Mouse (Mus musculus): ENCODE measurements around the gene Tcap. TPM values are rescaled to one million over a fixed set of nuclear protein-coding genes. Genes with fewer than 3 reads are reported as not detected.
A peak's percentile ranks its signal among the peaks of the same experiment; 100 is the strongest.
"Not testable (repeated sequence)": the region's sequence is repeated elsewhere in the genome, so short reads cannot be mapped to it uniquely, and the experiment has no call there.

The Tcap gene
- polyA plus RNA-seq, 1 experiment: 0.82 TPM

DNA sequence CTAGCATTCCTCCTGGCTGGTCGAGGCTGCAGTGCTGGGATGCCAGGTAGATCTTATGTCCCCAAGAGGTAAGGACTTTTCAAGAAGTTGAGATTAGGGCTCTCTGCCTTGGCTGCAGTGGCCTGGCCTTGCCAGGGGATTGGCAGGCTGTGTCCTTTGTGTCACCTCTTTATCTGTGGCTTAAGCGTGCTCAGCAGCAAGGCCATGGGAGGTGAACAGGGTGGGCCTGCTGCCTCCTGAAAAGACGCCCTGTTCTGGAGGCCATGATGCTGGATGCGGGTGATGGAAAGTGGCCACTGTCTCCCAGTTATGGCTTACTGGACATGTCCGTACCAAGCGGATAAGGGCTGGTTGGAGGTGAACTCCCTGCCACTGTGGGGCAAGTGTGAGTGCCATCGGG is 4.2 kb upstream of the Tcap start:
- H3K27me3 ChIP-seq (replicated peaks): peaks cover 14% of the 10 kb centered on the region
- H3K36me3 ChIP-seq (replicated peaks; ENCODE audit: low read length): peaks cover 75% of the 10 kb centered on the region
- no peak for TF ChIP-seq GATA1 (IDR thresholded peaks at IDR 0.05; ENCODE audit: borderline replicate concordance, low read length)
- TF ChIP-seq FLI1 (IDR thresholded peaks at IDR 0.05; ENCODE audit: low read length): no peak
- no peak overlapping the region for H3K4me3 ChIP-seq (replicated peaks)
- H3K9me3 ChIP-seq: no peaks in the 10 kb centered on the region
- H3K4me1 ChIP-seq: no peaks in the 10 kb centered on the region; the same call in 1 of the 2 replicates

DNA sequence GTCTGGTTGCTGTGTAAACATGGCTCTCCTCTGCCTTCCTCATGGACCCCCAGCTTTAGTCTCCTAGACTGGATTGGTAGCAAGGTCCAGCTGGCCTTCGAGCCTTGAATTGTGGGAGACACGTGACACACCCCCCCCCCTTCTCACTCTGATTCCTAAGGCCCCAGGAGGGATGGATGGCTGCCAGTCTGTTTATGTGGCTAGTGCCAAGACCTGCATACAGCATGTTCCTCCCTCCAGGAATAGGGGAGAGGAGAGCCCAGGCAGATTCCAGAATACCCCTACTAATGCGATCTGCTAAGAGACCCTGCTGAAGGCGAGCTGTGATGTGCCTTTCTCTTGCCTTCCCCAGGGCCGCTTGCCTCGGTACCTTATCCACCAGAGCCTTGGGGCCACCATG is 3.5 kb upstream of the Tcap start:
- Histone ChIP-seq H3K36me3 (replicated peaks; ENCODE audit: low read length) (peaks cover 68% of the 10 kb centered on the region), H3K4me1 (no peaks in the 10 kb centered on the region; the same call in 1 of the 2 replicates), H3K9me3 (no peaks in the 10 kb centered on the region), H3K4me3 (replicated peaks) (no peak overlapping the region), H3K27me3 (replicated peaks) (peaks cover 21% of the 10 kb centered on the region)
- no peak for TF ChIP-seq GATA1 (IDR thresholded peaks at IDR 0.05; ENCODE audit: borderline replicate concordance, low read length)
- no peak for TF ChIP-seq FLI1 (IDR thresholded peaks at IDR 0.05; ENCODE audit: low read length)

DNA sequence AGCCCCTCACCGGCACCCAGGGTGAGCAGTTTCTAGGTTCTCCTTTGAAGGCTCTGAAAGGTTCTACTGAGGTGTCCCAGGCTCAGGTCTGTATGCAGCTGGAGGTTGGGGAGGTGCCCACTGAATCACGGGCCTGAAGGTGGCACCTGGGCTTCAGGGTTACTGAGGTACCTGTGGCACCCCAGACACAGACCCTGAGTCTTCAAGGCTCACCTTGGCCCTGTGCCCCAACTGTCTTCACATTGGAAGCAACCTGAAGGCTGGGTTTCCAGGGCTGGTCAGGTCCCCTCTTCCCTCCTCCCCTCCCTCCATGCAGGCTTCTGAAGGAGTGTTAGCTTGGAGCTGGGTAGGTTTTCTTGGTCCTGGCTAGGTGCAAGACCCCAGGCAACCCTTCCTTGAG is 2.0 kb upstream of the Tcap start:
- Histone ChIP-seq H3K9me3 (no peaks in the 10 kb centered on the region), H3K27me3 (replicated peaks) (peaks cover 36% of the 10 kb centered on the region)
- no peak for TF ChIP-seq FLI1 (IDR thresholded peaks at IDR 0.05; ENCODE audit: low read length)
- TF ChIP-seq GATA1 (IDR thresholded peaks at IDR 0.05; ENCODE audit: borderline replicate concordance, low read length): no peak

DNA sequence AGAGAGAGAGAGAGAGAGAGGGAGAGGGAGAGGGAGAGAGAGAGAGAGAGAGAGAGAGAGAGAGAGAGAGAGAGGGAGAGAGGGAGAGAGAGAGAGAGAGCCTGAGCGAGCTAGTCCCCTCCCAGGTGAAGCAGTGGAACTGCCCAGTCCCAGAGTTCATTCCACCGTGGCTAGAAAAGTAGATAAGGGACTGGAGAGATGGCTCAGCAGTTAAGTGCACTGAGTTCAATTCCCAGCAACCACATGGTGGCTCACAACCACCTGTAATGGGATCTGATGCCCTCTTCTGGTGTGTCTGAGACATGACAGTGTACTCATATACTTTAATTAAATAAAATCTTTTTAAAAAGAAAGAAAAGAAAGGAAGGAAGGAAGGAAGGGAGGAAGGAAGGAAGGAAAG is 1.2 kb upstream of the Tcap start:
- not testable (repeated sequence) for H3K9me3 ChIP-seq; H3K4me3 ChIP-seq (replicated peaks); H3K4me1 ChIP-seq
- Histone ChIP-seq H3K27me3 (replicated peaks) (peaks cover 44% of the 10 kb centered on the region), H3K36me3 (replicated peaks; ENCODE audit: low read length) (peaks cover 45% of the 10 kb centered on the region)

More for the DNA sequence above, 2.0 kb upstream of the Tcap start:
- Histone ChIP-seq H3K4me1 (peaks cover 4% of the 10 kb centered on the region; the same call in 1 of the 2 replicates), H3K4me3 (replicated peaks) (no peak overlapping the region), H3K36me3 (replicated peaks; ENCODE audit: low read length) (peaks cover 52% of the 10 kb centered on the region)

DNA sequence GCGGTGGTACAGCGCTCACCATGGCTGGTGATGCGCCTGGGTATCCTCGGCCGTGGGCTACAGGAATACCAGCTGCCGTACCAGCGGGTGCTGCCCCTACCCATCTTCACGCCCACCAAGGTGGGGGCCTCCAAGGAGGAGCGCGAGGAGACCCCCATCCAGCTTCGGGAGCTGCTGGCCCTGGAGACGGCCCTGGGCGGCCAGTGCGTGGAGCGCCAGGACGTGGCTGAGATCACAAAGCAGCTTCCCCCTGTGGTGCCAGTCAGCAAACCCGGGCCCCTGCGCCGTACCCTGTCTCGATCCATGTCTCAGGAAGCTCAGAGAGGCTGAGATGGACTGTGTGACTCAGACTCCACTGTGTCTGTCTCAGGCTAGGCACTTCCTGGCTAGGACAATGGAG is 605 bp downstream of the Tcap start:
- H3K4me3 ChIP-seq (replicated peaks): no peak overlapping the region
- no peak for TF ChIP-seq FLI1 (IDR thresholded peaks at IDR 0.05; ENCODE audit: low read length)
- TF ChIP-seq GATA1 (IDR thresholded peaks at IDR 0.05; ENCODE audit: borderline replicate concordance, low read length): no peak
- peaks cover 62% of the 10 kb centered on the region for H3K27me3 ChIP-seq (replicated peaks)
- no peaks in the 10 kb centered on the region for H3K9me3 ChIP-seq
- H3K4me1 ChIP-seq: peaks cover 12% of the 10 kb centered on the region
- H3K36me3 ChIP-seq (replicated peaks; ENCODE audit: low read length): peaks cover 27% of the 10 kb centered on the region

DNA sequence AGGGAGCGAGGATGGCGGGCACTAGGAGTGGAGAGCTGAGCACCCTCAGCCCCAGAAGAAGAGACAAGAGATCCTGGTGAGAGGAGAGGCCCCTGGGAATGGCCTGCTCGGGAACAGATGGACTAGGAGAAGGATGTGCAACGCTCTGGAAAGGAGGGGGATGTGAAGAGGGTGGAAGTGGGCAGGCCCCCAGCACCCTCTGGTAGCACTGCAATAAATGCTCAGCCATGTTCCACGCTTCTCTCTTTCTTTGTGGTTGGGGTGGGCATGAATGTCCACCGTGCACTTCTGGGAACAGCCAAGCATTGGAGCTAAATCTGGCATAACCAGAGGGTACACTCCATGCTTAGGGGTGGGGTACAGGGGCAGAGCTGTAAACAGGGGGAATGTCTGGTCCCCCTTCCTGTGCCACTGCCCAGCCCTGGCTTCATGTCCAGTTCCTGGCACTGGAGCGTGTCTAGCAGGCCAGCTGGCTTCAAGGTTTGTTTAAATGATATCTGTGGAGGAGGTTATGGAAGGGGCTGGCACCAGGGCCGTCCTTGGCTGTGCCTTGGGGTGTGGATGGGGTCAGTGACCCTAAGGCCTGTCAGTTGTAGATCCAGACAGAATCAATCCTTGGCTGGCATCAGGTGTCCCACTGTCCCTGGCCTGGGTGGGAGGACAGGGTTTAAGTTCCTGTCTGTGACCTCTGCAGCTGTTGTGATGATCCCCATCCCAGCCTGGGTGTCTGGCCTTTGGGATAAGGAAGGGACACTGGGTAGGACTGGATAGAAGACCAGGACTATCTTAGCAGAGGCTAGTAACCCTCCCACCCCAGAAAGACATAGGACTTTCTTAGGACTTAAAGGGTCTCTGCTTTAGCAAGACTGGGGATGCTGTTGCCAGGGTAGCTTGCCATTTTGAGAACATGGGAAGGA is 1.4 kb downstream of the Tcap start:
- H3K9me3 ChIP-seq: no peaks in the 10 kb centered on the region
- H3K4me3 ChIP-seq (replicated peaks): no peak overlapping the region
- peaks cover 13% of the 10 kb centered on the region for H3K4me1 ChIP-seq
- peaks cover 19% of the 10 kb centered on the region for H3K36me3 ChIP-seq (replicated peaks; ENCODE audit: low read length)
- peaks cover 69% of the 10 kb centered on the region for H3K27me3 ChIP-seq (replicated peaks)
- no peak for TF ChIP-seq FLI1 (IDR thresholded peaks at IDR 0.05; ENCODE audit: low read length)
- no peak for TF ChIP-seq GATA1 (IDR thresholded peaks at IDR 0.05; ENCODE audit: borderline replicate concordance, low read length)

DNA sequence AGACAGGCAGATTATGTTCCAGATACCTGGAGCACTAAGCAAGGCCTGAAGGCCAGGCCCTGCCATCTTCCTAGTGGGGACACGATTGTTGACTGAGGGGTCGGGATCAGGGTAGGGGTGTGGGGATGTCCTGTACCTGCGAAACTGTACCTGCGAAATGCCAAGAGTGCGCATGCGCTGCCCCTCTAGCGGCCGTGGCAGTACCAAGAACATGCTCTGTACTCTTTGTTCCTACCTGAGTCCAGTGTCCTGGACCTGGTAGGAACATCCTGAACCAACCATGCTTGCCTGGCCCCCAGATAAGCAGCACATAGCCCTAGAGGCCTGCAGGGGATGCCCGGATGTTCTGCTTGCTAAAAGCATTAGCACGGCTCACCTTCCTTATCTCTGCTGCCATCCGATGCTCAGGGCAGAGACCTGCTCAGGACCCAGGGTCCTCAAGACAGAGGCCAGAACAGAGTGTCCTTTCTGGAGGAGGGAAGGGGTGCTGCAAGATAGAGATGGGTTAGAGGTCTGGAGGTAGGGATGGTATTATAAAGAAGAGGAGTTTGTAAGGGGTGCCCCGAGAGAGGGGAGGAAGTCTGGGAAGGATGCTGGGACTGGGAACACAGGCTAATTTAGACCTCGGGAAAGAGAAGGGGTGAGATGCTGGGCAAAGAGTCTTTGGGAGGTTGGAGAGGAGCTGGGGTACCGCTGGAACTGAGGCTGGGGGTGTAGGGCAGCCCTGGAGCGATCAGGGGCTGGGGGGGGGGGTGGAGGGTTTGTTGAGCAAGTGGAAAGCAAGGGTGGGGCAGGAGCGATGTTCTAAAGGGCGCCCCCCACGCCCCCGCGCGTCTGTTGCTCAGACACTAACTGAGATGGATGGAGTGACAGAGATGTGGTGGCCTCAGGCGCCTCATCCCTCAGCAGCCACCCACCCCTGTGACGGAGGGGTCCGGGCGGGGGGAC is 2.3 kb downstream of the Tcap start, which contains the start of gene Pnmt:
TSS of gene Pnmt (plus strand) at position 813 of the 948 bp plus-strand sequence.
- peaks cover 13% of the 10 kb centered on the region for H3K4me1 ChIP-seq
- no peaks in the 10 kb centered on the region for H3K9me3 ChIP-seq
- peak within 1 kb of the TSS; percentile 33 for H3K4me3 ChIP-seq (replicated peaks)
- H3K27me3 ChIP-seq (replicated peaks): peaks cover 78% of the 10 kb centered on the region
- H3K36me3 ChIP-seq (replicated peaks; ENCODE audit: low read length): peaks cover 10% of the 10 kb centered on the region
- no peak for TF ChIP-seq FLI1 (IDR thresholded peaks at IDR 0.05; ENCODE audit: low read length)
- TF ChIP-seq GATA1 (IDR thresholded peaks at IDR 0.05; ENCODE audit: borderline replicate concordance, low read length): no peak

DNA sequence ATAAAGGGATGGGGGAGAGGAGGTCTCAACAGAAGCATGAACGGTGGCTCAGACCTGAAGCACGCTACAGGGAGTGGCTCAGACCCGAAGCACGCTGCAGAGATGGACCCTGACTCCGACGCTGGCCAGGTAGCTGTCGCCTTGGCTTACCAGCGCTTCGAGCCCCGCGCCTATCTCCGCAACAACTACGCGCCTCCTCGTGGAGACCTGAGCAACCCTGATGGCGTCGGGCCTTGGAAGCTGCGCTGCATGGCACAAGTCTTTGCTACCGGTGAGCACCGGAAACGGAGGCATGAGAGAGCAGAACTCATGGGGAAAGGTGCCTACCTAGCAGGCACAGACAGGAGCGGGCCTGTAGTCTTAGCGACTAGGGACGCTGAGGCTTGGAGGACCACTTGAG is 3.0 kb downstream of the Tcap start:
- peak overlapping the region; percentile 33 for H3K4me3 ChIP-seq (replicated peaks)
- H3K36me3 ChIP-seq (replicated peaks; ENCODE audit: low read length): peaks cover 6% of the 10 kb centered on the region
- peaks cover 84% of the 10 kb centered on the region for H3K27me3 ChIP-seq (replicated peaks)

DNA sequence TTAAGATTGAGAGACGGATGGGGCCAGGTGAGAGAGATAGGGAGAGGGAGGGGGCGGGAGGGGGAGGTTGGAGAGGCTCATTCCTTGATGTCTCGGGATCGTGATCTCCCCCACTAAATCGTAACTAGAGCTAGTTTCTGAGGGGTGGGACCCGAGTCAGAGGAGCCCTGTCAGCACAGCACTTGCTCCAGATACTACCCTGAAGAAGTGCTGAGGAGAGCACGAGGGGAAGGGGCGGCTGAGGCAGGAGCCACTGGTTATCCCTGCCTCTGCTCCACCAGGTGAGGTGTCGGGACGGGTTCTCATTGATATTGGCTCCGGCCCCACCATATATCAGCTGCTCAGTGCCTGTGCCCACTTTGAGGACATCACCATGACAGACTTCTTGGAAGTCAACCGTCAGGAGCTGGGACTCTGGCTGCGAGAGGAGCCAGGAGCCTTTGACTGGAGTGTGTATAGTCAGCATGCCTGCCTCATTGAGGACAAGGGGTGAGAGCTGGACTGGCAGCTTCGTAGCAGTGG is 3.5 kb downstream of the Tcap start:
- peaks cover 90% of the 10 kb centered on the region for H3K27me3 ChIP-seq (replicated peaks)
- peaks cover 21% of the 10 kb centered on the region for H3K4me1 ChIP-seq
- no peak for TF ChIP-seq FLI1 (IDR thresholded peaks at IDR 0.05; ENCODE audit: low read length)
- H3K36me3 ChIP-seq (replicated peaks; ENCODE audit: low read length): peaks cover 3% of the 10 kb centered on the region
- no peaks in the 10 kb centered on the region for H3K9me3 ChIP-seq
- H3K4me3 ChIP-seq (replicated peaks): no peak overlapping the region

More for the DNA sequence above, 3.0 kb downstream of the Tcap start:
- no peak for TF ChIP-seq GATA1 (IDR thresholded peaks at IDR 0.05; ENCODE audit: borderline replicate concordance, low read length)
- no peak for TF ChIP-seq FLI1 (IDR thresholded peaks at IDR 0.05; ENCODE audit: low read length)
- H3K4me1 ChIP-seq: peaks cover 16% of the 10 kb centered on the region
- H3K9me3 ChIP-seq: no peaks in the 10 kb centered on the region

All from megakaryocyte, embryonic 14.5 days (primary cell).